Mouse (Mus musculus) macrophage (primary cell): Measurements from ENCODE around the gene Prl3d2. TPM values are rescaled to one million over a fixed set of nuclear protein-coding genes. Genes with fewer than 3 reads are reported as not detected.
"Not testable (repeated sequence)": the region's sequence is repeated elsewhere in the genome, so short reads cannot be mapped to it uniquely, and the experiment has no call there.

Experiments
- H3K27ac ChIP-seq: fragments of 350-480 bp; formaldehyde crosslinking; 2 replicates; pipeline ENCODE4 v1.9.0; 2021
- H3K36me3 ChIP-seq: fragments of 350-480 bp; formaldehyde crosslinking; 2 replicates; pipeline ENCODE4 v1.9.0; 2021; ENCODE audit errors: inconsistent target
- H3K4me3 ChIP-seq: fragments of 350-480 bp; formaldehyde crosslinking; 2 replicates; pipeline ENCODE4 v1.9.0; 2021; ENCODE audit errors: inconsistent target
- H3K79me2 ChIP-seq: fragments of 350-480 bp; formaldehyde crosslinking; 2 replicates; pipeline ENCODE4 v1.9.0; 2021; ENCODE audit errors: inconsistent target
- WGBS: methylation state at CpG from one replicate; pipeline ENCODE4 v1.1.7; 2026; ENCODE audit warnings: inconsistent platforms; ENCODE audit not compliant: missing documents; 5-methylcytosine and 5-hydroxymethylcytosine counted together
- polyA plus RNA-seq: library from polyadenylated mRNA; stranded (reverse); fragments of 250-400 nt; gene quantifications from 3 replicates; pipeline ENCODE4 v1.2.4, GENCODE M21; 2018; ENCODE audit warnings: inconsistent platforms
- total RNA-seq, 78 experiments: library from RNA; depleted of rRNA; stranded (reverse); fragments of 250-400 nt; gene quantifications; 1 replicate in 9 of 78; 2 replicates in 24 of 78; 3 replicates in 43 of 78; 4 replicates in 2 of 78; pipeline ENCODE4 v1.2.4; 2018; ENCODE audit warnings: inconsistent platforms in 56 of 78

Prl3d2 gene
- total RNA-seq (2018; cell fraction: chromatin; rRNA removed) = not detected
- total RNA-seq (2018; cell fraction: cytosol; rRNA removed) = not detected
- total RNA-seq (2018; cell fraction: nucleus; rRNA removed) = not detected
- not detected in 3 replicates for polyA plus RNA-seq

DNA sequence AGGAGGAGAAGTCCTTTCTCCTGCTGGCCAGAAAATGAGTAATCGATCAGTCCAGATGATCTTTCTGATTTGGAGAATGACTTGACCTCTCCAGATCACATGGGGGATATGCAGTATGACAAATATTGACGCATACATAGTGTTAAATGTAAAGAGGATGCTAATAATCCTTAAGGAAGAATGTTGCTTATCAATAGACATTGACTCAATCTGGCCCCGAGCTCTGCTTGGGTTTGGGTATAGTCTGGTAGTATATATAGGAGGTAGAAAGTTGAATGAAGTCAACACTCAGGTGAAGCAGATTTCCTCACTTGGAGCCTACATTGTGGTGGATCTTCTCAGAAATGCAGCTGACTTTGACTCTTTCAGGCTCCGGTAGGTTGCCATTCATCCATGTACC lies at the start of gene Prl3d2:
TSS of gene Prl3d2 (plus strand) at position 301 of the 400 bp plus-strand sequence.
- WGBS = no CpG with 5 or more reads among the region's 4 CpGs
- not testable (repeated sequence) for H3K4me3 ChIP-seq

DNA sequence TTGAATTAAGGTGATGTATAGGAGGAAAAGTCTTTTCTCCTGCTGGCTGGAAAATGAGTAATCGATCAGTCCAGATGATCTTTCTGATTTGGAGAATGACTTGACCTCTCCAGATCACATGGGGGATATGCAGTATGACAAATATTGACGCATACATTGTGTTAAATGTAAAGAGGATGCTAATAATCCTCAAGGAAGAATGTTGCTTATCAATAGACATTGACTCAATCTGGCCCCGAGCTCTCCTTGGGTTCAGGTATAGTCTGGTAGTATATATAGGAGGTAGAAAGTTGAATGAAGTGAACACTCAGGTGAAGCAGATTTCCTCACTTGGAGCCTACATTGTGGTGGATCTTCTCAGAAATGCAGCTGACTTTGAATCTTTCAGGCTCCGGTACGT lies 27.6 kb upstream of the Prl3d2 start, which contains the start of gene Prl3d1:
TSS of gene Prl3d1 (plus strand) at position 301 of the 400 bp plus-strand sequence.
- WGBS = 84% methylated on average over 5 of the region's 5 CpGs
- not testable (repeated sequence) for H3K4me3 ChIP-seq, H3K79me2 ChIP-seq

More for the DNA sequence above, at the start of gene Prl3d2:
- not testable (repeated sequence) for H3K36me3 ChIP-seq, H3K79me2 ChIP-seq, H3K27ac ChIP-seq

GRCm38 (mm10) chr13:27148264-27148663 lies 26.8 kb downstream of the Prl3d2 start:
- Histone ChIP-seq H3K79me2 (no peaks in the 10 kb centered on the region), H3K4me3 (no peak overlapping the region), H3K36me3 (no peaks in the 10 kb centered on the region), H3K27ac (no peak overlapping the region)
- WGBS = 23% methylated on average over 1 of the region's 1 CpGs

More for the DNA sequence above, 27.6 kb upstream of the Prl3d2 start, which contains the start of gene Prl3d1:
- not testable (repeated sequence) for H3K27ac ChIP-seq, H3K36me3 ChIP-seq

GRCm38 (mm10) chr13:27156490-27156889 lies 35.0 kb downstream of the Prl3d2 start, which contains the start of gene Prl3d3:
Gene Prl3d3, plus strand, starts transcription at chr13:27156790.
- H3K36me3 ChIP-seq, H3K79me2 ChIP-seq, H3K27ac ChIP-seq, H3K4me3 ChIP-seq: not testable (repeated sequence)
- no CpG with 5 or more reads among the region's 3 CpGs for WGBS

Other genes starting within 250 kb of the Prl3d2 start
- not detected in 3 replicates for gene Prl, start 64.1 kb upstream of the Prl3d2 start, polyA plus RNA-seq
- not detected in 3 replicates for gene Prl3d1, start 27.5 kb upstream of the Prl3d2 start, polyA plus RNA-seq
- gene Prl3d3, start 35.1 kb downstream of the Prl3d2 start, polyA plus RNA-seq = not detected in 3 replicates
- gene Prl3c1, start 75.0 kb downstream of the Prl3d2 start, polyA plus RNA-seq = not detected in 3 replicates
- not detected in 3 replicates for gene Prl3b1, start 120.1 kb downstream of the Prl3d2 start, polyA plus RNA-seq
- gene Prl3a1, start 137.7 kb downstream of the Prl3d2 start, polyA plus RNA-seq = not detected in 3 replicates
- not detected in 3 replicates for gene Prl6a1, start 190.9 kb downstream of the Prl3d2 start, polyA plus RNA-seq
- gene Prl8a2, start 224.0 kb downstream of the Prl3d2 start, polyA plus RNA-seq = not detected in 3 replicates